In the genomic region with DNA sequence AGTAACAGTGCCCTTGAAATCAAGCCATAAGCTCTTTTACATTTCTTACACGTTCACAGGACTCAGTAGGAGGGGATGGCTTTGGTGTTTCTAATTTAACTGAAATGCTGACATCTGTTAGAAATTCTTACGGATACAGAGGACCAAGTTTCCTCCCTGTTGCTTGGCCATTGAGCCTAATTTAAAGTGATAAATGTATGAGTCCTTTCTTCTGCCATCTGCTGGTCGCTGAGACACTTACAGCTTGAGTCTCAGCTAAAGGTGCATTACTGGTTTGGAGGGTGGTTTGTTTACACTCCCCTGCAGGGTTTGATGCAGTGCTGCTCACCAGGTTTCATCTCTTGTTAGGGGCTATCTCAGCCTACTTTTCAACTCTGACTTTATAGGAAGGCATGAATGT, we compare ENCODE assay signal across 12 mouse cellular contexts.
DNase-seq lines count a peak whose midpoint lies in the region; ATAC-seq and TF ChIP-seq lines count a peak whose summit lies in the region.
"Had no signal": no experiment of that assay in that cellular context is flagged by ENCODE, and none has a peak within 500 bp of the region (broad histone marks: within the 10 kb centered on the region; RNA-seq: fewer than 3 reads in every experiment).

No protein-coding gene starts in this region.

- DNase-seq in kidney, postnatal 0 days (ENCODE audit: low spot score) = peak; percentile 57
- DNase-seq in CD4-positive, CD25-positive, alpha-beta regulatory T cell, adult 2 months (ENCODE audit: low read depth, low spot score) = peak; percentile 59
- DNase-seq in MN1 (ENCODE audit: low spot score) = peak; percentile 39
- DNase-seq in urinary bladder, postnatal 36 days (ENCODE audit: low spot score in 2 of 2) = no peak
- DNase-seq: adrenal gland, adult 8-10 months; kidney, adult 2 months had no signal

- H3K4me1 ChIP-seq in kidney, postnatal 0 days (replicated peaks; ENCODE audit: insufficient read depth, low read length) = peaks cover 4% of the 10 kb centered on the region
- peaks cover 53% of the 10 kb centered on the region for H3K4me1 ChIP-seq in kidney, embryonic 16.5 days (ENCODE audit: insufficient read depth, low read length)

- H3K9ac ChIP-seq in kidney, postnatal 0 days (ENCODE audit: low read depth, low read length) = no peak overlapping the region
- no peak overlapping the region for H3K9ac ChIP-seq in kidney, embryonic 16.5 days (replicated peaks; ENCODE audit: low read length)
- H3K9ac ChIP-seq: embryonic facial prominence, embryonic 12.5 days; limb, embryonic 12.5 days; midbrain, embryonic 13.5 days had no signal

- no peak overlapping the region for H3K4me2 ChIP-seq in kidney, postnatal 0 days (ENCODE audit: low read length)
- H3K4me2 ChIP-seq in kidney, embryonic 16.5 days (replicated peaks; ENCODE audit: low read depth, low read length) = no peak overlapping the region
- H3K4me2 ChIP-seq: embryonic facial prominence, embryonic 12.5 days; limb, embryonic 12.5 days; midbrain, embryonic 13.5 days had no signal

- H3K27me3 ChIP-seq in kidney, postnatal 0 days (ENCODE audit: insufficient read depth, low read length) = no peaks in the 10 kb centered on the region
- no peaks in the 10 kb centered on the region for H3K27me3 ChIP-seq in kidney, embryonic 16.5 days (ENCODE audit: insufficient read depth, low read length)
- H3K27me3 ChIP-seq: embryonic facial prominence, embryonic 12.5 days; limb, embryonic 12.5 days; midbrain, embryonic 13.5 days had no signal

- H3K9me3 ChIP-seq in kidney, postnatal 0 days (replicated peaks; ENCODE audit: low read length) = no peaks in the 10 kb centered on the region
- H3K9me3 ChIP-seq in kidney, embryonic 16.5 days (ENCODE audit: low read length) = no peaks in the 10 kb centered on the region
- H3K9me3 ChIP-seq: embryonic facial prominence, embryonic 12.5 days; limb, embryonic 12.5 days; midbrain, embryonic 13.5 days had no signal

- H3K36me3 ChIP-seq in kidney, postnatal 0 days (ENCODE audit: insufficient read depth, low read length) = no peaks in the 10 kb centered on the region
- no peaks in the 10 kb centered on the region for H3K36me3 ChIP-seq in kidney, embryonic 16.5 days (ENCODE audit: insufficient read depth, low read length)
- H3K36me3 ChIP-seq: embryonic facial prominence, embryonic 12.5 days; limb, embryonic 12.5 days; midbrain, embryonic 13.5 days had no signal

- no peak overlapping the region for H3K27ac ChIP-seq in kidney, postnatal 0 days
- no peak overlapping the region for H3K27ac ChIP-seq in kidney, embryonic 16.5 days (ENCODE audit: low read length)
- H3K27ac ChIP-seq: embryonic facial prominence, embryonic 12.5 days; limb, embryonic 12.5 days; midbrain, embryonic 13.5 days had no signal

- WGBS in kidney, postnatal 0 days = 48% methylated on average over 3 of the region's 3 CpGs
- WGBS in kidney, embryonic 16.5 days = 44% methylated on average over 3 of the region's 3 CpGs

- ATAC-seq in kidney, postnatal 0 days (replicated peaks; ENCODE audit: low FRiP score, low read depth) = no peak
- no peak for ATAC-seq in kidney, embryonic 16.5 days (ENCODE audit: low FRiP score, low TSS enrichment)
- ATAC-seq in megakaryocyte, adult 5-6 weeks (ENCODE audit: poor library complexity, severe bottlenecking) = peak; percentile 27; the same call in 1 of the 2 replicates
- ATAC-seq in erythroid progenitor cell, adult 5-6 weeks (replicated peaks; ENCODE audit: low FRiP score, poor library complexity, severe bottlenecking) = no peak
- ATAC-seq: midbrain, embryonic 13.5 days had no signal

- H3K4me3 ChIP-seq in kidney, postnatal 0 days (replicated peaks; ENCODE audit: low read depth, low read length) = no peak overlapping the region
- no peak overlapping the region for H3K4me3 ChIP-seq in kidney, embryonic 16.5 days (ENCODE audit: low read length)
- H3K4me3 ChIP-seq: embryonic facial prominence, embryonic 12.5 days; limb, embryonic 12.5 days; midbrain, embryonic 13.5 days had no signal

- TF ChIP-seq CTCF in kidney, postnatal 0 days (IDR thresholded peaks at IDR 0.05; ENCODE audit: low read depth) = peak; percentile 65

Comparison
In these comparisons a context has a peak if more than half of its experiments do, and no peak if none do; other contexts are left out.
1. DNase-seq: peak in kidney, postnatal 0 days (single experiment), CD4-positive, CD25-positive, alpha-beta regulatory T cell, adult 2 months (single experiment) and MN1 (single experiment); none in urinary bladder, postnatal 36 days (0 of 2).